Mouse (Mus musculus) limb, embryonic 14.5 days (tissue): ENCODE measurements around the gene D1Pas1. TPM values are rescaled to one million over a fixed set of nuclear protein-coding genes. Genes with fewer than 3 reads are reported as not detected.

Experiments used
- ATAC-seq: fragments of 200-750 bp; cut with Nextera tagmentation; 2 replicates; pipeline ENCODE4 v1.8.0; 2017; ENCODE audit warnings: low read depth, moderate number of reproducible peaks, moderate TSS enrichment; ENCODE audit not compliant: low FRiP score
- DNase-seq: peaks from one replicate; pipeline ENCODE4 v3.0.0-alpha.2; 2015; ENCODE audit warnings: low spot score
- H3K27ac ChIP-seq: fragments of 300-500 bp; sonication (generic); replicated peaks from 2 replicates; pipeline ENCODE4 v1.5.1; 2014; ENCODE audit warnings: low read depth, mild to moderate bottlenecking, low read length, moderate library complexity, mixed read lengths
- H3K27me3 ChIP-seq: fragments of 300-500 bp; sonication (generic); 2 replicates; pipeline ENCODE4 v1.6.1; 2014; ENCODE audit warnings: low read length, mixed read lengths; ENCODE audit not compliant: control insufficient read depth, insufficient read depth
- H3K36me3 ChIP-seq: fragments of 300-500 bp; sonication (generic); 2 replicates; pipeline ENCODE4 v1.6.1; 2014; ENCODE audit warnings: mild to moderate bottlenecking, low read length, moderate library complexity, mixed read lengths; ENCODE audit not compliant: control insufficient read depth, insufficient read depth
- H3K4me1 ChIP-seq: fragments of 300-500 bp; sonication (generic); 2 replicates; pipeline ENCODE4 v1.6.1; 2014; ENCODE audit warnings: antibody characterized with exemption, low read length, mixed read lengths; ENCODE audit not compliant: control insufficient read depth, insufficient read depth
- H3K4me2 ChIP-seq: fragments of 300-500 bp; sonication (generic); replicated peaks from 2 replicates; pipeline ENCODE4 v1.6.1; 2014; ENCODE audit warnings: low read depth, mild to moderate bottlenecking, low read length, moderate library complexity; ENCODE audit not compliant: severe bottlenecking
- H3K4me3 ChIP-seq: fragments of 300-500 bp; sonication (generic); replicated peaks from 2 replicates; pipeline ENCODE4 v1.5.1; 2014; ENCODE audit warnings: low read length
- H3K9ac ChIP-seq: fragments of 300-500 bp; sonication (generic); 2 replicates; pipeline ENCODE4 v1.6.1; 2014; ENCODE audit warnings: mild to moderate bottlenecking, low read depth, low read length, moderate library complexity; ENCODE audit not compliant: severe bottlenecking
- H3K9me3 ChIP-seq: fragments of 300-500 bp; sonication (generic); 2 replicates; pipeline ENCODE4 v1.6.1; 2016; ENCODE audit warnings: low read length; ENCODE audit not compliant: control insufficient read depth
- POLR2A ChIP-seq: fragments of 200-500 bp; IDR thresholded peaks from 2 replicates; pipeline ENCODE4 v1.8.0; 2012; ENCODE audit warnings: inconsistent platforms, mild to moderate bottlenecking, moderate library complexity, borderline replicate concordance; ENCODE audit not compliant: insufficient read depth, insufficient read length; ENCODE audit errors: extremely low read depth
- WGBS: fragments of 180-500 bp; shearing (Covaris S2); extraction: QIAGEN DNeasy Blood & Tissue Kit; methylation state at CpG from one replicate; pipeline ENCODE4 v1.1.7; 2014; 5-methylcytosine and 5-hydroxymethylcytosine counted together
- polyA plus RNA-seq, 2 experiments: library from polyadenylated mRNA; depleted of rRNA in 1 of 2; stranded (reverse) in 1 of 2; unstranded in 1 of 2; fragments of >200 nt; fragmentation: Nextera tagmentation in 1 of 2; extraction: Ambion mirVana in 1 of 2; gene quantifications; 2 replicates each; pipeline versions ENCODE4 v1.2.1 to v1.2.3; 2012 to 2014

Gene D1Pas1
- polyA plus RNA-seq, 2 experiments: 0.03 to 0.07 TPM

GRCm38 (mm10) chr1:186986086-186986485 lies 18.9 kb downstream of the D1Pas1 start:
- Histone ChIP-seq H3K36me3 (no peaks in the 10 kb centered on the region), H3K27ac (no peak overlapping the region), H3K9ac (no peak overlapping the region), H3K9me3 (no peaks in the 10 kb centered on the region), H3K4me1 (no peaks in the 10 kb centered on the region), H3K4me3 (no peak overlapping the region), H3K4me2 (no peak overlapping the region), H3K27me3 (no peaks in the 10 kb centered on the region)
- 73% methylated on average over 9 of the region's 9 CpGs for WGBS
- DNase-seq (no peak), ATAC-seq (no peak)
- no peak for TF ChIP-seq POLR2A

- 88% methylated on average over 8 of the region's 8 CpGs for WGBS
- H3K27me3 ChIP-seq: no peaks in the 10 kb centered on the region
- DNase-seq: no peak
Measured at GRCm38 (mm10) chr1:186986506-186986905, 19.3 kb downstream of the D1Pas1 start.

GRCm38 (mm10) chr1:186988281-186988682 lies 21.1 kb downstream of the D1Pas1 start:
- H3K4me1 ChIP-seq: no peaks in the 10 kb centered on the region
- WGBS: 58% methylated on average over 9 of the region's 9 CpGs
- no peak for TF ChIP-seq POLR2A
- H3K4me2 ChIP-seq: no peak overlapping the region
- H3K27me3 ChIP-seq: no peaks in the 10 kb centered on the region
- no peak for ATAC-seq
- no peak for DNase-seq
- H3K9ac ChIP-seq: no peak overlapping the region
- no peak overlapping the region for H3K27ac ChIP-seq
- H3K4me3 ChIP-seq: no peak overlapping the region
- no peaks in the 10 kb centered on the region for H3K36me3 ChIP-seq
- H3K9me3 ChIP-seq: no peaks in the 10 kb centered on the region

More at GRCm38 (mm10) chr1:186986506-186986905, 19.3 kb downstream of the D1Pas1 start:
- H3K9ac ChIP-seq: no peak overlapping the region
- no peaks in the 10 kb centered on the region for H3K36me3 ChIP-seq
- no peaks in the 10 kb centered on the region for H3K9me3 ChIP-seq
- H3K4me2 ChIP-seq: no peak overlapping the region
- no peak for ATAC-seq
- no peak for TF ChIP-seq POLR2A
- H3K27ac ChIP-seq: no peak overlapping the region
- H3K4me3 ChIP-seq: no peak overlapping the region
- H3K4me1 ChIP-seq: no peaks in the 10 kb centered on the region

GRCm38 (mm10) chr1:186988822-186989221 lies 21.6 kb downstream of the D1Pas1 start:
- ATAC-seq: no peak
- Histone ChIP-seq H3K4me3 (no peak overlapping the region), H3K27me3 (no peaks in the 10 kb centered on the region), H3K9ac (no peak overlapping the region), H3K36me3 (no peaks in the 10 kb centered on the region), H3K4me1 (no peaks in the 10 kb centered on the region), H3K4me2 (no peak overlapping the region), H3K9me3 (no peaks in the 10 kb centered on the region), H3K27ac (no peak overlapping the region)
- no peak for DNase-seq
- no peak for TF ChIP-seq POLR2A
- 89% methylated on average over 4 of the region's 4 CpGs for WGBS

GRCm38 (mm10) chr1:186991473-186991872 lies 24.3 kb downstream of the D1Pas1 start:
- H3K36me3 ChIP-seq: no peaks in the 10 kb centered on the region
- no peak overlapping the region for H3K9ac ChIP-seq
- H3K4me1 ChIP-seq: no peaks in the 10 kb centered on the region
- ATAC-seq (no peak), DNase-seq (no peak)
- 74% methylated on average over 6 of the region's 6 CpGs for WGBS
- no peaks in the 10 kb centered on the region for H3K9me3 ChIP-seq
- H3K4me2 ChIP-seq: no peak overlapping the region
- no peak overlapping the region for H3K27ac ChIP-seq
- TF ChIP-seq POLR2A: no peak
- H3K4me3 ChIP-seq: no peak overlapping the region
- H3K27me3 ChIP-seq: no peaks in the 10 kb centered on the region

- Histone ChIP-seq H3K4me2 (no peak overlapping the region), H3K9me3 (no peaks in the 10 kb centered on the region), H3K27ac (no peak overlapping the region), H3K9ac (no peak overlapping the region), H3K4me3 (no peak overlapping the region), H3K4me1 (no peaks in the 10 kb centered on the region), H3K27me3 (no peaks in the 10 kb centered on the region), H3K36me3 (no peaks in the 10 kb centered on the region)
- DNase-seq: no peak
- WGBS: 88% methylated on average over 3 of the region's 3 CpGs
- no peak for ATAC-seq
- TF ChIP-seq POLR2A: no peak
Measured at GRCm38 (mm10) chr1:186992113-186992512, 24.9 kb downstream of the D1Pas1 start.
